Mouse (Mus musculus) forebrain, embryonic 11.5 days (tissue): ENCODE data around the gene Plekhh3. TPM values are rescaled to one million over a fixed set of nuclear protein-coding genes. Genes with fewer than 3 reads are reported as not detected.
"Not testable (repeated sequence)": the region's sequence is repeated elsewhere in the genome, so short reads cannot be mapped to it uniquely, and the experiment has no call there.

Source experiments
- ATAC-seq: fragments of 200-750 bp; cut with Nextera tagmentation; replicated peaks from 2 replicates; pipeline ENCODE4 v1.8.0; 2017; ENCODE audit warnings: moderate TSS enrichment; ENCODE audit not compliant: low FRiP score
- DNase-seq: peaks from one replicate; pipeline ENCODE4 v3.0.0-alpha.2; 2017; ENCODE audit warnings: low spot score
- H3K27ac ChIP-seq: fragments of 300-500 bp; sonication (generic); 2 replicates; pipeline ENCODE4 v1.5.1; 2014; ENCODE audit warnings: low read depth, low read length
- H3K27me3 ChIP-seq: fragments of 300-500 bp; sonication (generic); 2 replicates; pipeline ENCODE4 v1.6.1; 2014; ENCODE audit warnings: mild to moderate bottlenecking, low read length, mixed read lengths; ENCODE audit not compliant: control insufficient read depth, insufficient read depth
- H3K36me3 ChIP-seq: fragments of 300-500 bp; sonication (generic); 2 replicates; pipeline ENCODE4 v1.6.1; 2014; ENCODE audit warnings: mild to moderate bottlenecking, low read length, moderate library complexity, mixed read lengths; ENCODE audit not compliant: control insufficient read depth, insufficient read depth
- H3K4me1 ChIP-seq: fragments of 300-500 bp; sonication (generic); replicated peaks from 2 replicates; pipeline ENCODE4 v1.6.1; 2014; ENCODE audit warnings: low read length, mixed read lengths; ENCODE audit not compliant: control insufficient read depth, insufficient read depth
- H3K4me2 ChIP-seq: fragments of 300-500 bp; sonication (generic); 2 replicates; pipeline ENCODE4 v1.6.1; 2014; ENCODE audit warnings: low read depth, mild to moderate bottlenecking, low read length, moderate library complexity, mixed read lengths; ENCODE audit not compliant: severe bottlenecking
- H3K4me3 ChIP-seq: fragments of 300-500 bp; sonication (generic); 2 replicates; pipeline ENCODE4 v1.5.1; 2014; ENCODE audit warnings: low read depth, low read length
- H3K9ac ChIP-seq: fragments of 300-500 bp; sonication (generic); 2 replicates; pipeline ENCODE4 v1.6.1; 2014; ENCODE audit warnings: low read length
- H3K9me3 ChIP-seq: fragments of 300-500 bp; sonication (generic); 2 replicates; pipeline ENCODE4 v1.6.1; 2016; ENCODE audit warnings: low read length, mixed read lengths; ENCODE audit not compliant: control insufficient read depth
- WGBS: fragments of 180-500 bp; shearing (Covaris S2); extraction: QIAGEN DNeasy Blood & Tissue Kit; methylation state at CpG from one replicate; pipeline ENCODE4 v1.1.7; 2014; 5-methylcytosine and 5-hydroxymethylcytosine counted together
- polyA plus RNA-seq: library from polyadenylated mRNA; unstranded; fragments of >200 nt; fragmentation: Nextera tagmentation; extraction: Ambion mirVana; gene quantifications from 2 replicates; pipeline ENCODE4 v1.2.1, GENCODE M21; 2014

Gene Plekhh3
- polyA plus RNA-seq, 1 experiment from 2014 or later = 7.9 TPM

DNA sequence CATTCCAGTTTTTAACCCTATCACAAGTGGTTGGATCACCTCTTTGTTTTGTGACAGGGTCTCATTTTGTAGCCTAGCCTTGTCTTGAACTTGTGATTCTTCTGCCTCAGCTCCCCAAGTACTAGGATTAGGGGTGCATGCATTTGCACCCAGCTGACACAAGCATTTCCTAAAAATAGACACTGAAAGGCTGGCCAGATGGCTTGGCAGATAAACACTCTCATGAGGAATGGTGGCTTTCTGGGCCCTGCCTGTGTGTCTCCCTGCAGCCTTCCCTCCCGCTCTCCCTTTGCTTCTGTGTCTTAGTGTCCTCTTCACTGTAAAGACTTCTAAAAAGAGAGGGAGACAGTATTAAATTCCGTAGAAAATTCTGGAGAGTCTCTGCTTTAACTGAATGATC lies 40.0 kb downstream of the Plekhh3 start:
- no peak overlapping the region for H3K27ac ChIP-seq
- H3K27me3 ChIP-seq = no peaks in the 10 kb centered on the region
- ATAC-seq (no peak), DNase-seq (peak; percentile 35)
- no peak overlapping the region for H3K9ac ChIP-seq
- no peak overlapping the region for H3K4me2 ChIP-seq
- H3K9me3 ChIP-seq = peaks cover 2% of the 10 kb centered on the region; the same call in 1 of the 2 replicates
- 87% methylated on average over 2 of the region's 2 CpGs for WGBS
- H3K4me3 ChIP-seq = no peak overlapping the region
- peaks cover 8% of the 10 kb centered on the region for H3K36me3 ChIP-seq
- H3K4me1 ChIP-seq = no peaks in the 10 kb centered on the region

DNA sequence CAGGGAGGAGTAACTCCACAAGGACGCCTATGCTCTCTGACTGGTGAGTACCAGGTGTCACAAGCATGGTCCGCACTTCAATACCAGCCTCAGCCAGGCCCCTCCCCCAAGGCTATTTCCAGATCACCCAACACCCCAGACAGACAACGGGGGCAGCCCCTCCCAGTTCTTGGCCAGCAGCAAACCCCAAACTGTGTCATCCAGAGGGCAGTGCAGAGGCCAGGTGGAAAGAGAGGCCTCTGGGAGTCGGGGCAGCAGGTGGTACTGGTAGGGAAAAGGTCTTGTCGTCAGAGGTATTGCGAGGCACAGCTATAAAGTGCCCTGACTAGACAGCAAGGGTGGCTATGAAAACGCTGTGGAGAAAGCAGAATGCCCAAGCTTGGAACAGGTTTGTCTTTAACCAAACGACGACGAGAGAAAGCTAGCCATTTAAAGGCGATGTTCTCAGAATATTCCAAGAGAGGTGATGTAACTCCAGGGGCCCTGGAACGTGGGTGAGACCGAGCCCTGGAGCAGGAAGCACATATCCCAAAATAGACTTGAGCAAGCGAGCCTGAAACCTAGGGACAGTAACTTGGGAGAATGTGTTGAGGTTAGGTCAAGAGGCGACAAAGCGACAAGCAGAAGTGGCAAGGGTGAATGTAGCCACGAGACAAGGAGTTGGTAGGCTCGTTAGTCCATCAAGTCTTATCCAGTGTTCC lies 40.9 kb downstream of the Plekhh3 start:
- H3K36me3 ChIP-seq = peaks cover 12% of the 10 kb centered on the region
- no peak overlapping the region for H3K4me2 ChIP-seq
- whole genome bisulfite sequencing = 56% methylated on average over 18 of the region's 18 CpGs
- no peak overlapping the region for H3K9ac ChIP-seq
- no peaks in the 10 kb centered on the region for H3K27me3 ChIP-seq
- H3K4me1 ChIP-seq = no peaks in the 10 kb centered on the region
- H3K9me3 ChIP-seq = peaks cover 2% of the 10 kb centered on the region; the same call in 1 of the 2 replicates
- ATAC-seq = no peak
- H3K4me3 ChIP-seq = no peak overlapping the region
- no peak overlapping the region for H3K27ac ChIP-seq
- peak; percentile 33 for DNase-seq

- WGBS = 89% methylated on average over 11 of the region's 11 CpGs
- DNase-seq (no peak), ATAC-seq (no peak)
- H3K27me3 ChIP-seq = no peaks in the 10 kb centered on the region
- H3K9me3 ChIP-seq = peaks cover 2% of the 10 kb centered on the region; the same call in 1 of the 2 replicates
- peaks cover 12% of the 10 kb centered on the region for H3K36me3 ChIP-seq
- no peak overlapping the region for H3K4me3 ChIP-seq
- H3K9ac ChIP-seq = no peak overlapping the region
- no peak overlapping the region for H3K27ac ChIP-seq
- H3K4me2 ChIP-seq = no peak overlapping the region
- no peaks in the 10 kb centered on the region for H3K4me1 ChIP-seq
Measured at GRCm38 (mm10) chr11:101128996-101129577, 42.1 kb downstream of the Plekhh3 start.

DNA sequence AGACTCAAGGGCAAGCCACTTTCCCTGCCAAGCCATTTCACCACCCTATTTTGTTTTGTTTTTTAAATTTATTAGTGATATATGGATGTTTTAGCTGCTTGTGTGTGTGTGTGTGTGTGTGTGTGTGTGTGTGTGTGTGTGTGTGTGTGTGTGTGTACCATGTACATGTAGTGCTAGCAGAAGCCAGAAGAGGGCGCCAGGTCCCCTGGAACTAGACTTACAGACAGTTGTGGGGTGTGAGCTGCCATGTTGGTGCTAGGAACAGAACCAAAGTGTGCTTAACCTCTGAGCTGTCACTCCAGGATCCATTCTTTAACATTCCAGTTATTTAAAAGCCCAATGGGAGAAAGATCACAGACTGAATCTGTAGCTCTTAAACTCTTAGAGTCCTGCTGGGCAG lies 44.1 kb downstream of the Plekhh3 start:
- H3K27ac ChIP-seq = no peak overlapping the region
- peaks cover 15% of the 10 kb centered on the region for H3K36me3 ChIP-seq
- H3K4me1 ChIP-seq = no peaks in the 10 kb centered on the region
- no peaks in the 10 kb centered on the region for H3K27me3 ChIP-seq
- no peak overlapping the region for H3K4me2 ChIP-seq
- no peak overlapping the region for H3K9ac ChIP-seq
- peaks cover 2% of the 10 kb centered on the region; the same call in 1 of the 2 replicates for H3K9me3 ChIP-seq
- no peak for ATAC-seq
- H3K4me3 ChIP-seq = no peak overlapping the region
- no peak for DNase-seq
- 75% methylated on average over 1 of the region's 1 CpGs for WGBS

DNA sequence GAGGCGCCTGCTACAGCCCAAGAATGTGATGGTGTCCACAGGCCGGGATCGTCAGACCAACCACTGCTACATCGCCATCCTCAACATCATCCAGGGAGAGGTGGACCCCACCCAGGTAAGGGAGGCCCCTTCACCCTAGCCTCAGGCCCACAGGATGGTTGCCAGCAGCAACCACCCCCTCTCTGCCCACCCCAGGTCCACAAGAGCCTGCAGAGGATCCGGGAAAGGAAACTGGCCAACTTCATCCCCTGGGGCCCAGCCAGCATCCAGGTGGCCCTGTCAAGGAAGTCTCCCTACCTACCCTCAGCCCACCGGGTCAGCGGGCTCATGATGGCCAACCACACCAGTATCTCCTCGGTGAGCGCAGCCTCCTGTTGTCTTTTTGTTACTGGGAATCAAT lies 46.1 kb downstream of the Plekhh3 start:
- DNase-seq, ATAC-seq, H3K9ac ChIP-seq, H3K4me1 ChIP-seq, H3K9me3 ChIP-seq, H3K27me3 ChIP-seq, H3K4me2 ChIP-seq, H3K4me3 ChIP-seq, H3K27ac ChIP-seq: not testable (repeated sequence)
- 94% methylated on average over 6 of the region's 9 CpGs for WGBS
- H3K36me3 ChIP-seq = peaks cover 15% of the 10 kb centered on the region

DNA sequence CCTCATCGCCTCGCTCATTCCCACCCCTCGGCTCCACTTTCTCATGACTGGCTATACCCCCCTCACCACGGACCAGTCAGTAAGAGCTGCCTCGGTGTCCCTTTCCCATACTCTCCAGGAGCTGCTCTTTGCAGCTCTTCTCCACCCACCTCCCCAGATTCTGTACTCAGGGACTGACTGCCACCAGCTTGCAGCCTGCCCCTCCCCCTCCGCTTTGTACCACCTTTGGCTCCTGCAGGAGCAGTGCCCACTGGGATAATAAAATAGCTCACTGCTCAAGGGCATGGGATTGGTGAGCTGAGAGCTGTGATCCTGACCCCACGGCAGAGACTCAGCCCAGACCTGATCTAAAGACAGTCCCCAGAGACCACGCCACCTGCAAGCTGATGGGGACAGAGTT lies 46.7 kb downstream of the Plekhh3 start:
- not testable (repeated sequence) for DNase-seq, H3K27ac ChIP-seq, H3K27me3 ChIP-seq, ATAC-seq, H3K9ac ChIP-seq, H3K4me1 ChIP-seq, H3K9me3 ChIP-seq, H3K4me3 ChIP-seq, H3K4me2 ChIP-seq
- WGBS = 95% methylated on average over 8 of the region's 8 CpGs
- H3K36me3 ChIP-seq = peaks cover 15% of the 10 kb centered on the region

DNA sequence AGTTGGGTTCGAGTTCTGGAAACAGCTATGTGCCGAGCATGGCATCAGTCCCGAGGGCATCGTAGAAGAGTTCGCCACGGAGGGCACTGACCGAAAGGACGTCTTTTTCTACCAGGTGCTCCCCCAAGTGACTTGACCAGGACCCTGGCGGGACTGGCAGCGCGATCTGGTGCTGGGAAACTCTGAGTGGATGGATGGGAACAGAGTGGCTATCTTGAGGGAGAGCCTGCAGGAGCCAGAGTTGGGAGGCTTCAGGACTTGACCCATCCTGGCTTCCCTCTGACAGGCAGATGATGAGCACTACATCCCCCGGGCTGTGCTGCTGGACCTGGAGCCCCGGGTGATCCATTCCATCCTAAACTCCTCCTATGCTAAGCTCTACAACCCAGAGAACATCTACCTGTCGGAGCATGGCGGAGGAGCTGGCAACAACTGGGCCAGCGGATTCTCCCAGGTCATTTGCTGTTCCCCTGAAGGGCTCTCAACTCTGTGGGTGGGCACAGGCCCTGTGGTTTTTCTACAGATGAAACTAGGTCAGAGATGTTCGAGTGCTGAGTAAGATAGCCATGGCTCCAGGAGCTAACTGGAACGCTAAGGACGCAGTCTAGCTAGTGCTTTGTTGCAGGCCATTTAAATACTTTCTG lies 50.5 kb downstream of the Plekhh3 start:
- ATAC-seq = no peak
- peak; percentile 57 for DNase-seq
- H3K36me3 ChIP-seq = peaks cover 3% of the 10 kb centered on the region

DNA sequence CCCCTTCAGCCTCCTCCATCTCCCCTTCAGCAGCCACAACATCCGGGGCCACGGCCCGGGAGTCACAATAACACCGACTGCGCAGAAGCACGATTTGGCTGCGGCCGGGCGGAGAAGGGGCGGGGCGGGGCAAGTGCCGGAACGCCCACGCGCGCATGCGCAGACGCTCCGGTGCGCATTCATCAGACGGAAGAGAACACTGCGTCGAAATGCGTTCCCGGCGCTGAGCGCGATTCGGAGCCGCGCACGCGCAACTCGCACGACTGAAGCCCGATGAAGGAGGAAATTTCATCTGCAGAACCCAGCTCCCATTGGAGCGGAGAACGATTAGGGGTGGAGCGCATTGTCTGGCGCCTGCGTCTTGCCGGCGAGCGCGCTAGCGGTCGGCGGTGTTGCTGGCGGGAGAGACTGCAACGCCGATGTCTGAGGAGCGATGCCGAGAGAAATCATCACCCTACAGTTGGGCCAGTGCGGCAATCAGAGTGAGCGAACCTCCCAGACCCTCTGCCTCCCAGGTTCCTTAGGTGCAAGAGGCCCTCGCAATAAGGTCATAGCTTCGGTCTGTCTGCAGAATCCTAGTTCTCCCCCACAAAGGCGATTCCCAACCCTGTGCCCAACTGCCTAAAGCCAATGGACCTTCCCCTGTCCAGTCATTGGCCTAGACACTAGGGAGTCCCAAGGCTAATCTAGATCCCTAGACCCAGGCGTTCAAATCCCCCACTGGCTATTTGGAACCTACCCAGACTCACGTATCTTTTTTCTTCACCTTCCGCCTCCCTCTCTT lies 51.2 kb downstream of the Plekhh3 start, which contains the start of the genes Retreg3 and Tubg1:
Retreg3 (minus strand) TSS at position 133 of the 784 bp plus-strand sequence.
Tubg1 (plus strand) TSS at position 178 of the 784 bp plus-strand sequence.
- H3K9ac ChIP-seq = peak within 1 kb of the TSS; percentile 91
- peak within 1 kb of the TSS; percentile 80 for H3K27ac ChIP-seq
- WGBS = under 1% methylated on average over 61 of the region's 61 CpGs
- no peaks in the 10 kb centered on the region for H3K27me3 ChIP-seq
- peaks cover 3% of the 10 kb centered on the region for H3K36me3 ChIP-seq
- ATAC-seq (peak; percentile 93), DNase-seq (peak; percentile 100)
- peak within 1 kb of the TSS; percentile 89 for H3K4me3 ChIP-seq
- peak within 1 kb of the TSS; percentile 95 for H3K4me2 ChIP-seq
- peaks cover 15% of the 10 kb centered on the region; the same call in 1 of the 2 replicates for H3K4me1 ChIP-seq
- H3K9me3 ChIP-seq = no peaks in the 10 kb centered on the region

More for the DNA sequence above, 50.5 kb downstream of the Plekhh3 start:
- Histone ChIP-seq H3K4me3 (peak overlapping the region; percentile 89), H3K9me3 (no peaks in the 10 kb centered on the region), H3K27me3 (no peaks in the 10 kb centered on the region), H3K9ac (peak overlapping the region; percentile 82), H3K27ac (peak overlapping the region; percentile 80; the same call in 1 of the 2 replicates), H3K4me2 (peak overlapping the region; percentile 92), H3K4me1 (peaks cover 14% of the 10 kb centered on the region; the same call in 1 of the 2 replicates)
- WGBS = 26% methylated on average over 19 of the region's 19 CpGs
